Mouse (Mus musculus): Measurements from ENCODE around the gene Slc35d1. TPM values are rescaled to one million over a fixed set of nuclear protein-coding genes. Genes with fewer than 3 reads are reported as not detected.
A peak's percentile ranks its signal among the peaks of the same experiment; 100 is the strongest.
"Not testable (repeated sequence)": the region's sequence is repeated elsewhere in the genome, so short reads cannot be mapped to it uniquely, and the experiment has no call there.

Slc35d1 gene
- total and polyA plus RNA-seq, 3 experiments = 2.2 to 13.1 (median 12.0) TPM

DNA sequence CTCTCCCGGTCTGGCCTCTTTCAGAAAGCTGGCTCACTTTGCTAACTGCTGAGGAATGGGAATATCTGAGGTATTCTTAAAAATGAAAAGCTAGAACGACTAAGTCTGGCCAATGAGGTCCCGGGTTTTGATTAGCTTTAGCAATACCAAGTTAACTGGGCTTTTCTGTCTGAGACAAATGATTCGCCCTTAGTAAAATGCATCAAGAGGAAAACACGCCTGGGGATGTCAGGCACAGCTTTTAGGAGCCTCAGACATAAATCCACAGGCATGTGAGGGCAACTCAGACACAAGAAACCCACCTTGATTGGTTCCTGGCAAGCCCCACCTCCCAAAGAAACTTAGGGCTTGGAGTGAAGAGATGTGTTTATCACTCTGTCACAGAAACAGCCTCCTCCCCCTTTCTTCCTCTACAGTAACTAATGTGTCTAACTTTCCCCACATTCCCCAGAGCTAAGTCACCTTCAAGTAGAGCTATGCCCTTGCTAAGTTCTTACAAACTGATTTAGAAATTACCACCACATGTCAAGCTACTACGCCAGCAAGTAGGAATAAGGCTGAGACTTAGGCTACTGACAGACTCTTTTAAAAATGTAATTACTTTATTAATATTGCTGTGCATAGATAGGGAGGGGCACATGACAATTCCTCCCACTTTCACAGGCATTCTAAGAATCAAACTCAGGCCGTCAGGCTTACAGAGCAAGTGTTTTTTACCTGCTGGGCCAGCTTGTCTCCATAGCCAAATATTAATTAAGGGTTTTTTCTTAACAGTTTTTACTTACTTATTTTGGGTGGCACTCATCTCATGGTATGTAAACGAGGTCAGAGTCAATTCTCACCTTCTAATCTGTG lies 26.0 kb downstream of the Slc35d1 start:
- DNase-seq = no peak

DNA sequence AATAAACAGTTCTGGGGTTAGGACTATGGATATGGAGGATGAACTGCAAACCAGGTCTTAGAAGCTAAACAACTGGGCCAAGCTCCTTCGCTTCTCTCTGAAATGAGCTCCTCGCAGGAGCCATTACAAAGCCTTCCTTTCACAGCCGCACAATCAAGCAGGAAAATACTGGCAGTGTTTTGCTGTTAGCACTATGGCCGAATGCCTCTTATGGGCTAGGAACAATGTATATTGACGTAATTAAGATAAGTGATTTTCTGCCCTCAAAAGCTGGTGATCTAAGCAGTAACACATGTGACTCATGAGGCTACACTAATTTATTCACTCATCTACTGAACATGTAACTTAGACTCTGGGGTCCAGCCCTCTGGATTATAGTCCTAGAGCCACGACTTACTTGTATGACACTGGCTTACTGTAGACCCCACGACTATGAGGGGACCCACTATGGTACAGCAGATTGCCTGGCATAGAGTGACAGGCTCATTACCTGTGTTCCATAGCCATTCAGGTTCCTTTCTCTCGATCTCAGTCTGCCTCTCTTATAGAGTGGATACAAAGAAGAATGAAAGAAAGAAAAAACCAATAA lies 34.6 kb downstream of the Slc35d1 start:
- no peak for DNase-seq

DNA sequence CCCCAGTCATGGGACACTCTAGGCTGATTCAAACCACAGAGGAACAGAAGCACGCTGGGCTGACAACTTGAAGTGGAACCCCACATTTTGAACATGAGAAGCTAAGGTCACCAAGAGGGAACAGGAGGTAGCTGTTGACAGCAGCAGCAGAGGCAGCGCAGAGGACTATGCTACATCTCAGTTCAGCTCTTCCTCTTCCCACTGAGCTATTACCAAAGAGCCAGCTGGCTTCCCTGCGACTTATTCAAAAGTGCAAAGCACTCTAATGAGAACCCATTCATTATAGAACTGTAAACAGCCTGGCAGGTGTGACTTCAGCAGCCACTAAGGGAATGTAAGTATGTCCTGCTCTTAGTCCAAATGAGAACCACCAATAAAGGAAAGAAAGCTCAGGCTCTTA lies 35.4 kb downstream of the Slc35d1 start:
- no peak for DNase-seq

DNA sequence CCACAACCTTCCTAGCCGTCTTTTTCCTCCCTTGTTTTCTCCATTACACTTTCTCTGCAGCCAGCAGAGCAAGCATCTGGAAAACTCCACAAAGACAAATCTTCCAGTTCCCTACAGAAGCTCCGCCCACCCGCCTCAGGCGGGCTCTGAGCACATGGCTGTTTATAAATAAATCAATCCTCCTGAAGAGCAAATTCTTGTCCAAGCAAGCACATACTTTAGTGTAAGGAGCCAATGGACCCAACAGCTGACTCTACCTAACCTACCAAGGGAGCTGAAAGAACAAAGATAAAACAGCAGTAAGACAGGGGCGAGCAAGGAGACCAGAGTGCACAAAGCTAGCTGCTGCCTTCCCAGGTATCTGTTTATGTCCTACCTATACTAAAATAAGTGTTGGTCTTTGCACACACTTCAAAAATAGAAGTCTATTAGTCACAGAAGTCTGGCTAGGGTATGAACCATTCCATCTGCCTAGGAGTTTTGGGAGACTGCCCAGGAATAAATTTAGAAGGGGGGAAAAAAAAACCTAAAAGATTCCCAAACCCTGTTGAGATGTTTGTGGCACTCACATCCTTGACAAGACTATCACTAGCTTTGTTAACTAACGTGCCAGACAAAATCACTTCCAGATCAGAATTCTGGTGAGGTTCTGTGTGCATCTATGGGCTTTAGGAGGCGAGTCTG lies 36.2 kb downstream of the Slc35d1 start:
- DNase-seq = no peak

DNA sequence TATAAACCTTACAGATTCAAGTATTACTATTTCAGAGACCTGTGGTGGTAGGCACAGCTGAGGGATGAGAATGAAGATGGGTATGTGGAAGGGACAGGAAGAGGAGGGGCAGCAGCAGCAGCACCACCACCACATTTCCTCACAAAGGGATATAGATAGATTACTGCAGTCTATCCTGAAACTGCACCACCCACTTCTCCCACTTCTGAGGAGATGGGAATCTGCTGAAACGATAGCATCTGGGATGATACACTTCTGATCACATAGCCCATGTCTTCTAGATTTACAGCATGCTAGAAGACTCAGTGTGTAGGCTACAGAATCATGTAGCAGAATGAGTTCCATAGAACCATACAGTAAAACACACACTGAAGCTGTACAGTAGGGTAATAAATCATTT lies 37.3 kb downstream of the Slc35d1 start:
- no peak for DNase-seq

DNA sequence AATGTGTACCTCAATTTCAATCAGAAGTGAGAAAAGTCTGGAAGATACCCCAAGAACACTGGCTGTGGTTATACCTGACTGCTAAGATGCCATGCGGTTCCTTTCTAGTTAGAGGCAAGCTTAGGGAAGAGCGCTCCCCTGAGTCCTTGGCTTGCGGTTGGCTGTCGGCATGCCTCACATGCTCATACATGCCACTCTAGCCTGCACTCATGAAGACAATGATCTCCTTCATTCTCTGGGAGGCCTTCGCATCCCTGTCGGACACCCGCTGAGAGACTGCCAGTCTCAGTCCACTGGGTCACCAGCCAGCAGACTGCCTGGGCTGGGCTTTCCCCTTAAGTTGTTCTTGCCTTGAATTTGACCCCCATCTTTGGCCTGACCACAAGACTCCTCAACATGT lies 41.0 kb downstream of the Slc35d1 start:
- no peak for DNase-seq

DNA sequence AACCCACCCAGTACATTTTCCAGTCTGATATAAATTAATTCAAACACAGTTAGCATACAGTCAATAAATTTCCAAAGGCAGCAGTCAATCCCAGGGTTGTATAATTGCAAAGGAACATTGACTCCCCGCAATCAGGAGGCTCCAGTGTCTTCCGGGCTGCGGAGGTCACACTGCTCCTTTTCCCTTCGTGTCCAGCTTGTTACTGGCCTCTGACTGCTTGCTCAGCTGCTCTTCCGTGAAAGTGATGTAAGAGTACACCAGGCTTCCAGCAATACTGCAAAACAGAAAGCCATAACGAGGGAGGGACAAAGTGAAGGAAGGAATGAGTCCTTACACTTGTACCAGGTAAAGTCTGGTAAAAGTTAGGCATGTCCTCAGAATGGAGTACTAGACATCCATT lies 41.5 kb downstream of the Slc35d1 start:
- DNase-seq = no peak

DNA sequence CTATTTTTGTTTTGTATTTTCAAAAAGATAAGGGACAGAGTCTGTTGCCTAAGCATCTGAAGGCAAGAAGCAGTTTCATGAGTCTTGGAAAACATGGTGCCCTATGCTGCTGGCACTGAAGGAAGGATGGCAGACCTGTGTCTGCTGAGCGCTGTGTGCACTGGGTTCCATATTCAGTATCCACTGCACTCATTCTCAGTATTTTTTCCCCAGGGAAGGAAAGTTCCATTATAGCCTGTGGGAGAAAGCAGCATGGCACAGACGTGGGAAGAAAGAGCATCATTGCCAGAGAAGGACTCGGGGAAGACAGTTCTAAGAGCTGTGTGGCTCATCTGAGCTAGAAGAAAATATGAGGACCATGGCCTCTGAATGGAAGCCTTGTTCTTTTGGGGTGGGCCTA lies 43.7 kb downstream of the Slc35d1 start:
- no peak for DNase-seq

DNA sequence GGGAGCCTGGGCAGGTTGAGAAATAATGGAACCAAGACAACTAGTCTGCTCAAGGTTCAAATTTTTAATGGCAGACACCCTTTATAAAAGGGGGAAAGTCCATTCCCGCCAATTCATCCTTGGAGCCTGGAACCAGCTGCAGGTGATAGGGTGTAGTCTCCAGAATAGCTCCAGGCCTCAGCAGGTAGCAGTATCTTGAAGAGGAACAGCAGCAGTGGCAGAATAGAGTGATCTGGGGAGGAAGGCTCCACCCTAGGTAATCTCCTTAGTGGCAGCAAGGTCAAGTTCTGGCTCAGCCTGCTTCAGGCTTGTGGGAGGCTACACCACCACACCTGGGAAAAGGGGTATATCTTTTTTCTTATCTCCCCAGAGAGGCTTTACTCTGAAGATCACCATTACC lies 48.8 kb downstream of the Slc35d1 start:
- not testable (repeated sequence) for DNase-seq

DNA sequence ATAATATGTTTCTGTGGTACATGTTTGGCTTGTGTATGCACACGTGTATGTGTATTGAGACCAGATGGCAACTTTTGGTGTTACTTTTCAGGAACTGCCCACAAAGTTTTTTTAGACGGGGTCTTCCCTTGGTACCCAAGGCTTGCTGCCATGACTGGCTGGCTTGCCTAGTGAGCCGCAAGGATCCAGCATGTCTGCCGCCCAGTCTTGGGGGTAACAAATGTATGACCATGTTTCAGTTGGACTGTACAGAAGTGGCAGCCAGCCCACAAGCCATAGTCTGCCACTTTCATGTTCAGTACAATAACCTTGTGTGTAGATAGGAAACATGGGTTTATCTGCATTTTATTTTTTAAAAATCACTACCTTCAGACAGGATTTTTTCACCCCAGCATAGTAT lies 56.2 kb downstream of the Slc35d1 start:
- no peak for DNase-seq

DNA sequence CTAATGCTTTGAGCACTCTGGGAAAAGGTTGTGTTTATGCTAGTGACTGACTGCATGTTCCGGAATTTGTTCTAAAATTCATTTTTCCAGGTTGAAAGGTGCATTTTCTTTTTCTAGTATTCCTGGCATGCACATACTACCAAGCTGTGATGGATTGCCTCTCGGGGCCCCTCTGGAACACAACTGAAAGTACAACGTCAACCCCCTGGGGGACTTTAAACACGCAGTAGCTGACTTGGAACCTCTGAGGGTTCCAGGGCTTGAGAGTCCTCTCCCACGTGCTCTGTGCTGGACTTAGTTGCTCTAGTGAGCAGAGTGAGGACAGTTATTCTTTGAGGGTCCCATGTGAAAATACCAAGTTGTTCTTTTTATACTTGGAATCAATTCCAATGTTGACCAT lies 63.0 kb downstream of the Slc35d1 start:
- peak; percentile 23 for DNase-seq

DNA sequence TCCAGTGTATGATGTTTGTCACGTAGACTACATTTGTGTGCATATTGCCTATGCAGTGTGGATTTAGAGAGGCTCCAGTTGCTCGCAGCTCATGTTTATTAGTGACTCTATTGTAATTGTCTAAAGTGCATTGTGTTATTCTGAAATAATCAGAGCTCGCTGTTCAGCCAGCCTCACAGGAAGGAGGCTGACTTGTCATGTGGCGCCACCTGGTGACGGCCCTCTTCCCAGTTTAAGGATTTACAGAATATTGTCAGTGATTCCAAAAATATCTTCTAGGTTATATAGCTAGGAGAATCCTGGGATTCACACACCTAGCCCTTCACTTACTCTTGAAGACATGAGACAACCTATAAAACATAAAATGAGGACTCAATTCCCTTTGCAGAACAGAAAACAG lies 68.6 kb downstream of the Slc35d1 start:
- peak; percentile 72 for DNase-seq

DNA sequence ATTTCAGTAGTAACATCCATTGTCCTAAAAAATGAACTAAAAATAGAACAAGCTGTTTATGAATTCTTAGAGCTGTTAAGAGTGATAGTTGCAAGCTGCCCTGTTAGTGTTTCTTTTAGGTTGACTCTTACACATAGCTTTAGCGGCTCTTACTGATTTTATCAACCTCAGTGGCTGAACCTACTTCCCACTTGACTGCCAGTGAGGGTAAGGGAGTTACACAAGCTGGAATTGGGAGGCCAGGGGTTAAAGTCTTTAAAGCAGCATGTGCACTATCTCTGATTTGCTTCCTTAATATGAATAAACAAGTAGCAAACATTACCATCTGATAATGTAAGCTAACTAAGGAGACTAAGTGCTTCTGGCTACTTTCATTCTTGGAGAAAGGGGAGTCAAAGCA lies 78.0 kb downstream of the Slc35d1 start:
- DNase-seq = no peak

DNA sequence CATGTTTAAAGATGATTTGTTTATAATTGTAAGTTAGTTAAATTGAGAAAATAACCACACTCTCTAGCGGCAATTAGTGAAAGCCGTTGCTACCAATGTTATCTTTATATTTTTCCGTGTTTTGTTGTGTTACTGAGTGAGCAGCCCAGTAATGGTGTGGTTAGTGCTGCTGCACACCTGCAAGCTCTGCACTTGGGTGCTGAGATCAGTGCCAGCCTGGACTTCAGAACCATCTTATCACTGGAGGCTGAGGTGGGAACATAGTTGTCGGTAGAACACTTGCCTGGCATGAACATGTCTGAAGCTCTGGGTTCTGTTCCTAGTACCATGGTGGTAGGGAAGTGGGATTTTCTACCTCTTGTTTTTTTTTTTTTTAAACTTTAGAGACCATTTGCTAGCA lies 88.4 kb downstream of the Slc35d1 start:
- no peak for DNase-seq

DNA sequence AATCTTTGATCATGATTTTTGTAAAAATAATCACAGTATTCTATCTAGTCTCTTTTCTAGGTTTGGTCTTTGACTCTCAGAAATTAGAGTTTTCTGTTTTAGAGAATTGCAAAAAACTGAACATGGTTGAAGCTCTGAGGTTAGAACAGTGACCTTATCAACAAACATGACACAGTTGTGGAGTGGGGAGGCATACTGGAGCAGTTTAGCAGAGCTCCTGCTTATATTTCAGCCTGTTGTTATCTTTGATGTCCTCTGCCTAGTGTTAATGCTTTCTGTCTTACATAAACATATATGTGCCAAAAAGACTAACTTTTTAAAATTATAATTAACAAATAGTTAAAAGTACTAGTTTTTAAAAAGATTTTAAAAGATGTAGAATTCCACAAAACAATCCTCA lies 91.4 kb downstream of the Slc35d1 start:
- no peak for DNase-seq

DNA sequence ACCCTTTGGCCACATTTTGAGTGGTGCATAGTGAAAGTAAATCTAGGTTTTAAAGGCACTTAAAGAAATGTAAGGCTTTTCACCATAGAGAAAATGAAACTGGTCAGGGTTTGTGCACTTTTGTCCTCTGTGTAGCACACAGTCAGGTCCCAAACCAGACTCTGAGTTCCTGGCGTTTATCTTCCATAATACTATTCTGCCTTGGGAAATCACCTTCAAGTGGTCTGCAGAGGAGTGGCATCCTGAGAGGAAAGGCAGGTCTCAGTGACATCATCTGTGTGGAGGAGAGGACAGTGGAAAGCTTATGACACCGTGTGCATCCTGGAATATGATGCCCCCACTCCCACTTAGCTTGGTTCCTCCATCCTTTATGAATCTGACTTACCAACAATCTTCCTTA lies 91.9 kb downstream of the Slc35d1 start:
- DNase-seq = peak; percentile 18

DNA sequence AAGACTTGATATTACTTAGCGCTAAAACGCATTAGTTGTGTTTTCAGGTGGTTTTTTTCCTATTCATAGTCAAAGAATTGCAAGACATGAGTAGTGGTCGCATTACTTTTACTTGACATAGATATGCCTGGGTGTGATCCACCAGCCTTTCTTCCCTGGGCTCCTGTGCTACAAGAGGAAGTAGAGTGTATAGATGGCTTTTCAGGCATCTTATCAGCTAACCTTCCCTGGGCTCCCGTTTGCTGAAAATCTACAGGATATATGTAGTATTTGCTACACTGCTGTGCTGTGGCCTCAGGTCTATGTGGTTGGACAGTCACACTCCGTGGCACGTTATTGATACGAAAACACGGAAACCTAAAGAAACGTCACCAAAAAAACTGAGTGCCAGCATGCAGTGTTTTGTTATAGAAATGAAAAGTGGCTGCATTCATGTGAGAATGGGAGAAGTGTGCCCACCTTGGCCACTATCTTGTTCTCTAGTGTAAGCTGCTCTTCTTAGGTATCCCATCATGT lies 94.0 kb downstream of the Slc35d1 start:
- DNase-seq = no peak

Other genes with a start within 250 kb of the Slc35d1 start
- not detected for gene Tctex1d1, start 236.6 kb downstream of the Slc35d1 start, total RNA-seq (2021)
- gene Tctex1d1, start 236.6 kb downstream of the Slc35d1 start, polyA plus RNA-seq (2012; rRNA removed) = not detected in 2 replicates
- gene Insl5, start 188.3 kb downstream of the Slc35d1 start, total RNA-seq (2021) = not detected
- gene Insl5, start 188.3 kb downstream of the Slc35d1 start, polyA plus RNA-seq (2012; rRNA removed) = 0.27 TPM in 1 of 2 replicates, not detected in the other
- 10 to 100 TPM; 50.3 to 62.0 TPM for gene Mier1, start 100.8 kb downstream of the Slc35d1 start, total RNA-seq (2021)
- gene Mier1, start 100.8 kb downstream of the Slc35d1 start, polyA plus RNA-seq (2012; rRNA removed) = 5.7 and 7.3 TPM in 2 replicates
- gene Wdr78, start 100.6 kb downstream of the Slc35d1 start, total RNA-seq (2021) = 1 to 10 TPM; 5.7 TPM
- 0.86 and 1.1 TPM in 2 replicates for gene Wdr78, start 100.6 kb downstream of the Slc35d1 start, polyA plus RNA-seq (2012; rRNA removed)
- gene 4921539E11Rik, start 75.7 kb upstream of the Slc35d1 start, total RNA-seq (2021) = not detected
- not detected in 2 replicates for gene 4921539E11Rik, start 75.7 kb upstream of the Slc35d1 start, polyA plus RNA-seq (2012; rRNA removed)
- gene Oma1, start 98.6 kb upstream of the Slc35d1 start, total RNA-seq (2021) = 10 to 100 TPM; 19.7 to 22.6 TPM
- 10.9 and 11.5 TPM in 2 replicates for gene Oma1, start 98.6 kb upstream of the Slc35d1 start, polyA plus RNA-seq (2012; rRNA removed)

Data from adrenal gland, adult 2 months (tissue).